Mouse (Mus musculus) layer of hippocampus, postnatal 25 days (tissue): ENCODE results near the gene Myo1e. TPM values are rescaled to one million over a fixed set of nuclear protein-coding genes. Genes with fewer than 3 reads are reported as not detected.

Experiments
- DNase-seq, 2 experiments: peaks; one replicate each; pipeline ENCODE4 v3.0.0; 2022; ENCODE audit warnings: mixed read lengths in 2 of 2, low spot score in 1 of 2; ENCODE audit errors: extremely low spot score in 1 of 2
- microRNA-seq, 2 experiments: library from miRNA; unstranded; fragments of <30 nt; microRNA quantifications; one replicate each; pipeline ENCODE4 v1.2.0; 2021
- total RNA-seq, 2 experiments: library from RNA; stranded (reverse); gene quantifications; 2 replicates each; pipeline ENCODE4 v1.2.3; 2021

Myo1e gene
- total RNA-seq, 2 experiments from 2014 or later = 8.9 TPM

- no peak for DNase-seq
Observed at GRCm38 (mm10) chr9:70401937-70402539, 194.9 kb downstream of the Myo1e start.

DNA sequence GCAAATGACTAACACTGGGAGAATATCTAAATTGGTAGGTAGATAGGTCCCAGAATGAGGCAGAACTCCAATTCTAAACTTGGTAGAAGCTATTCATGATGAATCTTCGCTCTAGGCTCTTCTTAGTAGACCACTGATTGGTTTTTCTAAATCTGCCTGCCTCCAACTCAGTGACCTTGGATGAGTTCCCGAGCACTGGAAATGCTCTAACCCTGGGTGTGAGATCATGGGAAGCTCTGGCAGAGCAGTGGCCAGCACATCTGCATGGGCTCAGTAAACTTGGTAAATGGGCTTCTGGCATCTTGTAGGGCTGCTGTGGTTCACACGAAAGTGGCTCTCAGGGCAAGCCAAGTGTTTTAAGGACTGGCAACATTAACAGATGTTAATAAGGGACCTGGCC lies 199.4 kb downstream of the Myo1e start:
- no peak for DNase-seq

GRCm38 (mm10) chr9:70408791-70409190 lies 201.6 kb downstream of the Myo1e start:
- peak in 1 of 2 experiments; percentile 26 for DNase-seq

GRCm38 (mm10) chr9:70409743-70410142 lies 202.6 kb downstream of the Myo1e start:
- no peak for DNase-seq

DNA sequence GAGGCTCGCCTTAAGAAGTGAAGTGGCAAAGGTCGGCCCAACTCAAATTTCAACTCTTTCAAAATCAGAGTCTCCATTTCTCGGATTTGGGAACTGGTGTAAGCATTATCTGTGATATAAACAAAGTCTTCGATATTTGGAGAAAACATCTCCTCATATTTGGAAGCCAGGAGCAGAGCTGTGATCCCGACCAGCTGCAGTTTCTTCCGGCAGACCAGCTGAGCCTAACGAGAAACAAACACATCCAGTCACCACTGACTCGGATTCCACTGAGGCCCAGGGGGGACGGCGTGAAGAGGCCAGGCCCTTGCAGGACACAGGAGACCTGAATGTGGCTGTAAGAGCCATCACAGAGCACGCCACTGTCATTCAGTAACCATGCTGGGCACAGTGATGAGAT lies 203.5 kb downstream of the Myo1e start:
- no peak for DNase-seq

DNA sequence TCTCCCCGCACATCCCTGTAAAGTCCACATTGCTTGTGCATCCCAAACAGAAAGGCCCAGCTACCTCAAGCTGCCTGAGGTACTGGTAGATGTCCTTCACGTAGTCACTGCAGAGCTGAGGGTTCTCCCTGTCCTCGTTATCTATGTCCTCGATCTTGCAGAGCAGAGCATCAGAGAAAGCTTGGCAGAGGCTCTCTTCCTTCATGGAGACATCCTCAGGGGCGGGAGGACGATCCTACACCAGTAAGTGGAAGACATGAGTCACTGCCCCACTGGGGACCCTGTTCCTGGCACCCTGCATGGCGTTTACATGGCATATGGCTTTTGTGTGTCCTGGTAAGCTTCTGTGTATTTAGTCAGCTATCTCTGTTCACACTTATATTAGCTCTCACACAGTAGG lies 205.9 kb downstream of the Myo1e start:
- DNase-seq = no peak

- DNase-seq = no peak
Observed at GRCm38 (mm10) chr9:70416412-70416811, 209.3 kb downstream of the Myo1e start.

GRCm38 (mm10) chr9:70421257-70422056 lies 214.3 kb downstream of the Myo1e start, which contains the start of gene Ccnb2:
Gene Ccnb2, minus strand, starts transcription at chr9:70421547.
- DNase-seq = peak; percentile 37 to 73

- no peak for DNase-seq
Observed at GRCm38 (mm10) chr9:70422661-70423060, 215.5 kb downstream of the Myo1e start.

GRCm38 (mm10) chr9:70439959-70440358 lies 232.8 kb downstream of the Myo1e start:
- DNase-seq = no peak

DNA sequence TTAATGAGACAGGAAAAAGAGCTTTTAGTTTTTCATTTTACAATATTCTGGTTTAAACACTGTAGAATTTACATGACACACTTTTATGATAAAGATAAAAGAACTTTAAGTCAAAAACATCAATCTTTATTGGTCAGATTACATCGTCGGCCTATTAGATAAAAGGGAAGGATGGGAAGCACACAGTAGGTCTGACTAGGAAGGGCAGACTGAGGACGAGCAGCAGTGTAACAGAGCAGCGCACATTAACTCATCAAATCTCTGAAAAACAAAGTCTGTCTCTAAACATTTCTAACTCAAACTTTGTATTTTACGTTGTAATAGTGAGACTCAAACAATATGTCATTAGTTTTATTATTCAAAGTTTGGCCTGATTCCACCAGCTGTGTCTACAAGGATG lies 241.9 kb downstream of the Myo1e start:
- no peak for DNase-seq

Small RNA genes lying within 50 kb of the gene (microRNA-seq; reads per million reads assigned to microRNA genes)
- 0.20 to 0.55 reads per million in 2 experiments for gene Mir5626

Other genes with a start within 250 kb of the Myo1e start
- 10 to 100 TPM; 36.5 to 37.0 TPM for gene Bnip2, start 217.9 kb upstream of the Myo1e start, total RNA-seq
- 10 to 100 TPM; 48.4 to 69.2 TPM for gene Gtf2a2, start 194.8 kb upstream of the Myo1e start, total RNA-seq
- gene Gcnt3, start 169.3 kb upstream of the Myo1e start, total RNA-seq = not detected
- 100 to 1,000 TPM in 1 of 2 experiments, 10 to 100 TPM in 1; 99.7 to 101 TPM for gene Fam81a, start 64.8 kb upstream of the Myo1e start, total RNA-seq
- gene Ccnb2, start 214.2 kb downstream of the Myo1e start, total RNA-seq = 1 to 10 TPM; 1.1 to 1.4 TPM